Mouse (Mus musculus) erythroblast, embryonic 14.5 days (primary cell): Measurements from ENCODE around the gene Utp20. TPM values are rescaled to one million over a fixed set of nuclear protein-coding genes. Genes with fewer than 3 reads are reported as not detected.
"Not testable (repeated sequence)": the region's sequence is repeated elsewhere in the genome, so short reads cannot be mapped to it uniquely, and the experiment has no call there.

ENCODE experiments used
- H3K27me3 ChIP-seq: 2 replicates; pipeline ENCODE4 v1.6.1; 2012; ENCODE audit warnings: inconsistent platforms; ENCODE audit not compliant: control insufficient read depth
- H3K36me3 ChIP-seq: 2 replicates; pipeline ENCODE4 v1.6.1; 2012; ENCODE audit warnings: mild to moderate bottlenecking, inconsistent platforms; ENCODE audit not compliant: control insufficient read depth
- H3K4me1 ChIP-seq: 2 replicates; pipeline ENCODE4 v1.6.1; 2012; ENCODE audit warnings: inconsistent platforms; ENCODE audit not compliant: control insufficient read depth
- H3K4me3 ChIP-seq: replicated peaks from 2 replicates; pipeline ENCODE3; 2012; ENCODE audit warnings: moderate library complexity, mild to moderate bottlenecking, inconsistent platforms
- H3K9me3 ChIP-seq: 2 replicates; pipeline ENCODE4 v1.6.1; 2012; ENCODE audit warnings: low read length, inconsistent platforms, mixed read lengths; ENCODE audit not compliant: control insufficient read depth
- GATA1 ChIP-seq: IDR thresholded peaks from 2 replicates; pipeline ENCODE4 v1.6.1; 2012; ENCODE audit warnings: low read length, inconsistent platforms, mixed read lengths
- TAL1 ChIP-seq: IDR thresholded peaks from 3 replicates; pipeline ENCODE4 v1.6.1; 2012; ENCODE audit warnings: low read length, inconsistent platforms, mixed read lengths
- polyA plus RNA-seq: library from polyadenylated mRNA; stranded (reverse); fragments of >175 nt; gene quantifications from 2 replicates; pipeline ENCODE4 v1.2.3, GENCODE M21; 2012

Utp20 gene
- polyA plus RNA-seq, 1 experiment: 0.24 TPM

DNA sequence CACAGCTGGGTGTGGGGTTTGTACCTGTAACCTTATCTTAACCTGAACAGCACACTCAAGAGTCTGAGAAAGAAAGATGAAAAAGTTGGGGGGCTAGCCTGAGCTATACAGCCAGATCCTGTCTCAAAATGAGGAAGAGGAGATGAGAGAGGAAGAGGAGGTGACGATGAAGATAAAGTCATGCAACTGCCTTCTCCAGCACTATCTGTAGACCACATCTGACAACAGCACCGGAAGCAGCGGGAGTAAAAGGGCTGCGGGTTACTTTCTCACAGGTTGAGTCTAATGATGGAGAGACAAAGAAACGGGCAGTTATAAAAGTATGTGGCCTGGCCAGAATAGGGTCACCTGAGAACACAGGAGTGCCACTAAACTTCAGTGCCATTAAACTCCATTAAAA, 57.6 kb downstream of the Utp20 start:
- Histone ChIP-seq H3K4me1 (no peaks in the 10 kb centered on the region), H3K4me3 (no peak overlapping the region), H3K36me3 (peaks cover 84% of the 10 kb centered on the region), H3K9me3 (no peaks in the 10 kb centered on the region), H3K27me3 (no peaks in the 10 kb centered on the region)
- TF ChIP-seq GATA1: no peak
- no peak for TF ChIP-seq TAL1

DNA sequence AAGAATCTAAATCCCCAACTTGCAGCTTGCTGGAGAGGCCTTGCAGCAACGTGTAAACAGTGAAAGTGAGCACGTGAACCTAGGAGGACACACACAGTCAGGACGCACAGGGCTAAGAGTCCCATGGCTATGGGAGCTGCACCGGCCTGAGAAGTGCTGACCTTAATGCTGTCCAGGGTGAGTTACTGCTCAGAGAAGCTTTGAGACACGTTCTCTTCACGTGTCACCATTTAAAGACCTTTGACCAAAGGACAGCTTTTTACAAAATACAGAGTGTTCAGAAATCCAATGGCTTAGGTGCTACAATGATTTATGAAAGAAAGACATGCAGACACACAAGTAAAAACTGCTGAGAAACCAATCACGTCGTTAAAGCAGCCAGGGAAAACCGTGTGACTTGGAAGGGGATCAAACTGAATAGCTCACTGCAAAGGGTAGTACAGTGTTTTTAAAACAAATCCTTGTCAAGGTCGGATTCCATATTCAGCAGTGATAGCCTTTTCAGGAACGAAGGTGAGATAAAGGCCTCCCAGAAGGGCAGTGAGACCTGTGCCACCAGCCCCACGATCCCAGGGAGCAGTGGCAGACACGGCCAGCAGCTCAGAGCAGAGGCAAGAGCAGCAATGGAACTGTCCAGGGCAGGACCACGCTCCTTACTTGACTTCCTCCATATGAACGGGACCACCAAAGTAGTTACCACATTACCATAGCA, 61.0 kb downstream of the Utp20 start:
- Histone ChIP-seq H3K36me3 (peaks cover 83% of the 10 kb centered on the region), H3K9me3 (no peaks in the 10 kb centered on the region), H3K27me3 (no peaks in the 10 kb centered on the region), H3K4me3 (no peak overlapping the region), H3K4me1 (no peaks in the 10 kb centered on the region)
- TF ChIP-seq GATA1 (no peak), TAL1 (no peak)

- TF ChIP-seq GATA1 (no peak), TAL1 (no peak)
- Histone ChIP-seq H3K27me3 (no peaks in the 10 kb centered on the region), H3K9me3 (no peaks in the 10 kb centered on the region), H3K4me3 (no peak overlapping the region), H3K36me3 (peaks cover 83% of the 10 kb centered on the region), H3K4me1 (no peaks in the 10 kb centered on the region)
These were observed 64.9 kb downstream of the Utp20 start for GRCm38 (mm10) chr10:88761524-88762212.

DNA sequence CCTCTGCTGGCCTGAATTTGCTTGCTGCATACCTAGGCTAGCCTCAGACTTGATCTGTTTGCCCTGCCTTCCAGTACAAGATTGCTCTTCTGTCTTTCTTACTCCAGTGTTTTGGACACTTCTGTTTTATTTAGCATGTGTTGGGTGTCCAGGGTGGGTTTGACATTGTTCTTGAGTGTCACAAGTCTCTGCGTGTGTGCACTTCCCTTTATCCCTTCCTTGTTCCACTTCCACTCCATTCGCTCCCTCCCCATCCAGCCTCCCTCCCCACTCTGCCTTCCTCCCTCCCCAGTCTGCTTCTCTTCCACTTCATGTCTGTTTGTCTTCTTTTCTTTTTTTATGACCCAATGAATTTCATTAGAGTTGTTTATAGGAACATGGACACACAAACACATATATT, 85.2 kb downstream of the Utp20 start:
- Histone ChIP-seq H3K9me3 (no peaks in the 10 kb centered on the region), H3K4me3 (no peak overlapping the region), H3K36me3 (peaks cover 58% of the 10 kb centered on the region), H3K27me3 (no peaks in the 10 kb centered on the region), H3K4me1 (no peaks in the 10 kb centered on the region)
- no peak for TF ChIP-seq TAL1
- TF ChIP-seq GATA1: no peak

DNA sequence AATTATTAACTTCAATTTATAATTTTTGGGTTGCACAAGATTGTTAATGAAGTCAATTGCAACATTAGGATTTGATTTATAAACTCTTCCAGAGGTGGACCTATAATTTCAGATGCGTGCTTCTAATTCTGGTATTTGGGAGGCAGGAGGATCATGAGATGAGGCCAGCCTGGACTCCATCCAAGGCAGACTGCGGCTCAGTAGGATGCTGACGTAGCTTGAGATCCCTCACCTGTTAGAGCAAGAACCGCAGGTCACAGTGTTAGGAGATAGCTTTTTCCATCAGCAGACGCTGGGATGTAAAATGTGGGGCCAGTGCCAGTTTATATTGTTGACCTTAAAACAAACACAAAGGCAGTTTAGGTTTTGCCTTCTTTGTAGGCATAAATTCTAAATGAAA, 85.8 kb downstream of the Utp20 start:
- Histone ChIP-seq H3K9me3 (no peaks in the 10 kb centered on the region), H3K27me3 (no peaks in the 10 kb centered on the region), H3K4me3 (no peak overlapping the region), H3K36me3 (peaks cover 57% of the 10 kb centered on the region), H3K4me1 (no peaks in the 10 kb centered on the region)
- TF ChIP-seq TAL1 (no peak), GATA1 (no peak)

GRCm38 (mm10) chr10:88739818-88740217, 86.8 kb downstream of the Utp20 start:
- Histone ChIP-seq H3K4me3 (no peak overlapping the region), H3K36me3 (peaks cover 50% of the 10 kb centered on the region), H3K9me3 (no peaks in the 10 kb centered on the region), H3K27me3 (no peaks in the 10 kb centered on the region), H3K4me1 (no peaks in the 10 kb centered on the region)
- no peak for TF ChIP-seq GATA1

DNA sequence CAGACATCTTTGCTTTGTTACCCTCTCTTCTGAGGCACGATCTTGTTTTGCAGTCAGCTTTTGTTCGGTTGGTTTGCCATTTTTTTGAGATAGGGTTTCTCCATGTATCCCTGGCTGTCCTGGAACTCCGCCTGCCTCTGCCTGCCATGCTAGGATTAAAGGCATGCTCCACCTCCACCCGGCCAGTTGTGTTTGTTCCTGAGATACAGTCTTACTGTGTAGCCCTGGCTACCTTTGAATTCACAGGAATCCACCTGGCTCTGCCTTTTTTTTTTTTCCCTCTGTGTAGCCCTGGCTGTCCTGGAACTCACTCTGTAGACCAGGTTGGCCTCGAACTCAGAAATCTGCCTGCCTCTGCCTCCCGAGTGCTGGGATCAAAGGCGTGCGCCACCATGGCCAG, 87.5 kb downstream of the Utp20 start:
- H3K27me3 ChIP-seq, H3K4me1 ChIP-seq, H3K9me3 ChIP-seq, H3K4me3 ChIP-seq: not testable (repeated sequence)
- H3K36me3 ChIP-seq: peaks cover 45% of the 10 kb centered on the region

DNA sequence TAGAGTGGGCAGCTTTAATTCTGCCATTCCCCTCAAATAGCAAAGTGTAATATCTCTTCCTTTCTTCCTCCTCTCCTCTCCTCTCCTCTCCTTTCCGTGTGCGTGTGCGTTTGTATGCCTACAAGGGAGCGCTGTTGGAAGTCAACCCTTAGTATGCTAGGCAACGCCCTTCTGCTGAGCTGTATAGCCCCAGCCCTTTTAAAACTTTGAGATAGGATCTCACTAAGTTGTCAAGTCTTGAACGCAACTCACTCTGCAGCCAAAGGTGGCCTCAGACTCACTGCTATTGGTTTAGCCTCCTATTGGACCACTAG, 94.3 kb downstream of the Utp20 start:
- peaks cover 7% of the 10 kb centered on the region for H3K36me3 ChIP-seq
- H3K27me3 ChIP-seq: peaks cover 4% of the 10 kb centered on the region; the same call in 1 of the 2 replicates
- H3K4me3 ChIP-seq: peak overlapping the region; percentile 70
- peaks cover 25% of the 10 kb centered on the region for H3K4me1 ChIP-seq
- H3K9me3 ChIP-seq: no peaks in the 10 kb centered on the region
- TF ChIP-seq TAL1 (no peak), GATA1 (no peak)

DNA sequence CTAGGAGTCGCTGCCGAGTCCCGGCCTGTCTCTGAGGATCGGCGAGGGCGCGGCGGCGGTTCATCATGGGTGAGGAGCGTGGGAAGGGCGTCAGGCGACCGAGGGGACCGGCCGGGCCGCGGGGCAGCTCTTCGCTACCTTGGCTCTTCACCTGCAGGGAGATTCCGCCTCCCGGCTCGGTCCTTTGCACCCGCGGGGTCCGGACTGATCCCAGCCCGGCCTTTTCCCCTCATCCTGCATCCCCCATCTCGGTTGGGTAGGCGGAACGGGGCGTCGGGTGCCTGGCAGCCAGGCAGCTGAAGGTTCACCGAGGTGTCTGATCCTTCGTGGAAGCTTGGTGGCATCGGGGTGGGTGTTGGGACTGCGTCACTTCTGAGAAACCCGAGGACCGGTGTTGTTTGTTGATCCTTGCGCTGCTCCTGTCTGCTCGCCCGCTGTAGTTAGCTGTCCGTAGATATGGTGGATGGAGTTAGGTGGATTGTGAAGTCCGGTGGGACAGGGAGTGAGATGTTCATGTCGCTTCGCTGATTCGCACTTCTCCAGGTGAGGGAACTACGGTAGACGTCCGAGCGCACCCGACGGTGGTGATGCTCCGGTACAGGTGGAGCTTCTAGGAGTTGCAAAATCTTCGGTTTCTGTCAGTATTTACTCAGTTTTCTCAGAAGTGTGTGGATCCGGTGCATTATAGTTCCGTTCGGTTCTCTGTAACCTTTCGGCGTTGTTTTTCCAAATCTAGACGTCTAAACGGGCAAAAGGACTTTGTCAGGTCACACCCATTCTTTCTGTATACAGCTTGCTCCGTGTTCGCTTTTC, 94.9 kb downstream of the Utp20 start:
- H3K27me3 ChIP-seq: peaks cover 4% of the 10 kb centered on the region; the same call in 1 of the 2 replicates
- peak overlapping the region; percentile 70 for H3K4me3 ChIP-seq
- peaks cover 25% of the 10 kb centered on the region for H3K4me1 ChIP-seq
- TF ChIP-seq TAL1 (no peak), GATA1 (no peak)
- H3K36me3 ChIP-seq: peaks cover 2% of the 10 kb centered on the region
- no peaks in the 10 kb centered on the region for H3K9me3 ChIP-seq
